Mouse (Mus musculus): Measurements from ENCODE around the gene Dnajb14. TPM values are rescaled to one million over a fixed set of nuclear protein-coding genes. Genes with fewer than 3 reads are reported as not detected.

The Dnajb14 gene
- polyA plus RNA-seq, 1 experiment, result 16.4 TPM

DNA sequence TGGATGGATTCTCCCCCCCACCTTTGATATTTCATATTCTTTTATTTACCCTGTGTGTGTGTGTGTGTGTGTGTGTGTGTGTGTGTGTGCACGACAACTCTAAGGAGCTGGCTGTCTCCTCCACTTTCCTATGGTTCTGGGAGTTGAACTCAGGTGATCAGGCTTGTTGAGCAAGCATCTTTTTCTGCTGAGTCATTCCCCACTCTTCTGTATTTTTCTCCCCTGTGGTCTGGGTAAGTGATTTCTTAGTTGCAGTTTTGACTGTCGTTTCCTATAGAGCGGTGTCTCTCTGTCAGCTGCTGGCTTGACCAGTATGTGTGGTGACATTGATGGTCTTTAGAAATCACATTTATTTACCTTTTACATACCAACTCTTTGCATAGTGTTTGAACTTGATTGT lies 11.8 kb downstream of the Dnajb14 start:
- H3K4me1 ChIP-seq (ENCODE audit: control insufficient read depth, insufficient read depth, low read length), result peaks cover 2% of the 10 kb centered on the region; the same call in 1 of the 2 replicates
- TF ChIP-seq POLR2A (IDR thresholded peaks at IDR 0.05; ENCODE audit: low read depth, low read length) (no peak), CTCF (IDR thresholded peaks at IDR 0.05; ENCODE audit: borderline replicate concordance, insufficient read depth, low read length) (no peak)
- no peak overlapping the region for H3K4me3 ChIP-seq (ENCODE audit: insufficient read depth, low read length)
- no peak overlapping the region for H3K27ac ChIP-seq (ENCODE audit: insufficient read depth, low read length)

DNA sequence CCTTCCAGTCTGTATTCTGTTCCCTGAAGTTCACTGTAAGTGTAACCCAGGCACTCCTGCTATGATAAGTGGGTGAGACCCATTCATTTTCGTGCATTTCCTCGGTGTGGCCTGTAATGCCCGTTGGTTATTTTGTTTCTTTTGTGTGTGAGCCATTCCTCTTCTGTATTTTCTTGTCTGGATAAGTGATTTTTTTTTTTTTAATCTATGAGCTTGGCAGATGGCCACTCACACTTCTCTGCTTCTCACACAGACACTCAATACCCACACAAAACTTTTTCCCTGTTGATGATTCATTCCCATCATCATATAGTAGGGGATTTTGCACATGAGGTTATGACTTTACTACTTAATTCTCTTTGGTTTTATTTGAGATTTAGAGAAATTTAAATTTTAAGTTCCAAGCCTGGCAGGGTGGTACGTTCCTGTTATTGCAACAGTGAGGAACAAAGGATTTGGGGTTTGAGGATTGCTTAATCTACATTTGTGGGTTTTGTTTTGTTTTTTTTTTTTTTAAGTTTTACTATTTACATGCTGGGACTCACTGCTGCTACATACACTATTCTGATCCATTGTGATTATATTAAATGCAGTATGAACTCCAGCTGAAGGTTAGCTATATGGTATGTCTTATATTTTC lies 12.8 kb downstream of the Dnajb14 start:
- no peak for TF ChIP-seq POLR2A (IDR thresholded peaks at IDR 0.05; ENCODE audit: low read depth, low read length)
- no peak for TF ChIP-seq CTCF (IDR thresholded peaks at IDR 0.05; ENCODE audit: borderline replicate concordance, insufficient read depth, low read length)
- Histone ChIP-seq H3K4me1 (ENCODE audit: control insufficient read depth, insufficient read depth, low read length) (peaks cover 2% of the 10 kb centered on the region; the same call in 1 of the 2 replicates), H3K27ac (ENCODE audit: insufficient read depth, low read length) (peak overlapping the region; percentile 14), H3K4me3 (ENCODE audit: insufficient read depth, low read length) (no peak overlapping the region)

DNA sequence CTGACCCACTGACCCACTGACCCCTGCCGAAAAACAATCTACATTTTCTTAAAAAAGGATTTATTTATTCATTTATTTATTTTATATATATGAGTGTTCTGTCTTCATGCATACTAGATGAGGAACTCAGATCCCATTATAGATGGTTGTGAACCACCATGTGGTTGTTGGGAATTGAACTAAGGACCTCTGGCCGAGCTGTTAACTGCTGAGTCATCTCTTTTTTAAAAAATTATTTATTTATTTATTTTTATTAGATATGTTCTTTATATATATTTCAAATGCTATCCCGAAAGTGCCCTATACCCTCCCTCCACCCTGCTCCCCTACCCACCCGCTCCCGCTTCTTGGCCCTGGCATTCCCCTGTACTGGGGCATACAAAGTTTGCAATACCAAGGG lies 13.6 kb downstream of the Dnajb14 start:
- H3K27ac ChIP-seq (ENCODE audit: insufficient read depth, low read length), result no peak overlapping the region
- H3K4me1 ChIP-seq (ENCODE audit: control insufficient read depth, insufficient read depth, low read length), result peaks cover 2% of the 10 kb centered on the region; the same call in 1 of the 2 replicates
- TF ChIP-seq CTCF (IDR thresholded peaks at IDR 0.05; ENCODE audit: borderline replicate concordance, insufficient read depth, low read length), result no peak
- no peak for TF ChIP-seq POLR2A (IDR thresholded peaks at IDR 0.05; ENCODE audit: low read depth, low read length)
- no peak overlapping the region for H3K4me3 ChIP-seq (ENCODE audit: insufficient read depth, low read length)

DNA sequence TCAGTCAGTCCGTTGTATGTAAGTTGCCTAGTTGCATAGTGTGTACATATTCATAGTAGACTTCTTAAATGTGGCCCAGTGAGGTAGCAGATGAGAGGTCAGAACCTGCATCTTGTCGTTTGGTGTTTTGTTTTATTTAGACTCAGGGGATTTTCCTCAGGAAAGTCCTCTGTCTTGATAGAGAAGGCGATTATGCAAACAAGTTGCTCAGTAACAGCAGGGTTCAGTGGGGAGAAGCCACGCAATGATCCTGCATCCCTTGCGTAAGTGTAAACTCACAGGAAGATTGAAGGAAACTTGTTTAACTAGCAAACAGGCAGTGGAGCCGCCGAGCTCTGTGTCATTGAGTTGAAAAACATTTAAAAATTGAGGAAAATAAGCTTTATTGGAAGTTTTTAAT lies 20.5 kb downstream of the Dnajb14 start:
- Histone ChIP-seq H3K4me1 (ENCODE audit: control insufficient read depth, insufficient read depth, low read length) (no peaks in the 10 kb centered on the region), H3K4me3 (ENCODE audit: insufficient read depth, low read length) (no peak overlapping the region), H3K27ac (ENCODE audit: insufficient read depth, low read length) (no peak overlapping the region)
- no peak for TF ChIP-seq CTCF (IDR thresholded peaks at IDR 0.05; ENCODE audit: borderline replicate concordance, insufficient read depth, low read length)
- no peak for TF ChIP-seq POLR2A (IDR thresholded peaks at IDR 0.05; ENCODE audit: low read depth, low read length)

DNA sequence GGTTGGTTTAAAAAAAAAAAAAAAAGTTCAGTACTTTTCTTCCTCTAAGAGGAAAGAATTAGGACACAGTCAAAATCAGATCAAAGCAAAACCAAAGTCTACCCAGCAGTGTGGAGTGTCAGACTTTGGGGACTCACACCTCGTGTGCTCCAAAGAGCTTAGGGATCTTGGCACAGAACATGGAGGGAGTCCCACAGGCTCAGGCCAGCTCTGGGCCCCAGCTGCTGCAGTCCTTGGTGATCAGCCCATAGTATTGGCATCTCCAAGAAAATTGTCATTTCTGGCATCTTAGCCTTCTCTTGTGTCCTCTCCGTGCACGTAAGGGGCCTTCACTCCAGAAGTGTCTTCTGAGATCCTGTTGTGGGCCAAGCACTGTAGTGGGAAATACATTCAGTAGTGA lies 23.6 kb downstream of the Dnajb14 start:
- Histone ChIP-seq H3K4me3 (ENCODE audit: insufficient read depth, low read length) (no peak overlapping the region), H3K27ac (ENCODE audit: insufficient read depth, low read length) (no peak overlapping the region), H3K4me1 (ENCODE audit: control insufficient read depth, insufficient read depth, low read length) (no peaks in the 10 kb centered on the region)
- TF ChIP-seq POLR2A (IDR thresholded peaks at IDR 0.05; ENCODE audit: low read depth, low read length) (no peak), CTCF (IDR thresholded peaks at IDR 0.05; ENCODE audit: borderline replicate concordance, insufficient read depth, low read length) (no peak)

DNA sequence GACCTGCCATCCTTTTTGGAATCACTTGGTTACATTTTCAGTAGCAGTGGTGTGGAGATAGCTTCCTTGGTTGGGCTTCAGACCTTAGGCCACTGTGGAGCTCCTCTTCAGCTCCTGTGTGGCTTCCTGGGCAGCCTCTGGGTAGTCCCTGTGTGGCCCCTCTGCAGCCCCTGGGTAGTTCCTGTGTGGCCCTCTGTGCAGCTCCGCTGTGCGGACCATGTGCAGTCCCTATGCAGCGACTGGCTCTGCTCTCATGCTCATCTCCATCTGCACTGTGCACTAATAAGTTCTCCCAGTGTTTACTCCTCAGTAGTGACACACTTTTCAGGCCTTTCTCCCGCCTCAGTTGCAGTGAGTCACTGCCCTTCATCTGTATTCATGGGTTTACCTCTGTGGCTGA lies 24.6 kb downstream of the Dnajb14 start:
- TF ChIP-seq POLR2A (IDR thresholded peaks at IDR 0.05; ENCODE audit: low read depth, low read length) (no peak), CTCF (IDR thresholded peaks at IDR 0.05; ENCODE audit: borderline replicate concordance, insufficient read depth, low read length) (no peak)
- Histone ChIP-seq H3K27ac (ENCODE audit: insufficient read depth, low read length) (no peak overlapping the region), H3K4me1 (ENCODE audit: control insufficient read depth, insufficient read depth, low read length) (no peaks in the 10 kb centered on the region), H3K4me3 (ENCODE audit: insufficient read depth, low read length) (no peak overlapping the region)

DNA sequence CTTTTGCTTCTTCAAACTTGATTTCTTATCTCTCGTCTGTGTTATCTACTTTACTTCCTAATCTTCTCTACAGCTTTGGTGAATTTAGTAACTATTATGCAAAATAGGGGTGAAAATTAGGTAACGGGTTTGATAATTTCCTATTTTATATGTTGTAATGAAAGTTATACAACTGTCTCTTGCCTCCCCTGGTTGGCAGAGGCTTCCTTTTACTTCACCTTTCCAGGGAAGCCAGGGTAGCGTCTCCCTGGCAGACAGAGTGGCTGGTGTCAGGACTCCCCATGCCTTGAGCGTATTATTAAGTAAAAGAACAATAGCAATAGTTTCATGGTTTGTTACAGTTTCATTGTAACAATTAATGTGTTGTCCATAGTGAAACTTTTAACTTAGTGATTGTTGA lies 26.3 kb downstream of the Dnajb14 start:
- Histone ChIP-seq H3K27ac (ENCODE audit: insufficient read depth, low read length) (no peak overlapping the region), H3K4me1 (ENCODE audit: control insufficient read depth, insufficient read depth, low read length) (no peaks in the 10 kb centered on the region), H3K4me3 (ENCODE audit: insufficient read depth, low read length) (no peak overlapping the region)
- TF ChIP-seq CTCF (IDR thresholded peaks at IDR 0.05; ENCODE audit: borderline replicate concordance, insufficient read depth, low read length) (no peak), POLR2A (IDR thresholded peaks at IDR 0.05; ENCODE audit: low read depth, low read length) (no peak)

DNA sequence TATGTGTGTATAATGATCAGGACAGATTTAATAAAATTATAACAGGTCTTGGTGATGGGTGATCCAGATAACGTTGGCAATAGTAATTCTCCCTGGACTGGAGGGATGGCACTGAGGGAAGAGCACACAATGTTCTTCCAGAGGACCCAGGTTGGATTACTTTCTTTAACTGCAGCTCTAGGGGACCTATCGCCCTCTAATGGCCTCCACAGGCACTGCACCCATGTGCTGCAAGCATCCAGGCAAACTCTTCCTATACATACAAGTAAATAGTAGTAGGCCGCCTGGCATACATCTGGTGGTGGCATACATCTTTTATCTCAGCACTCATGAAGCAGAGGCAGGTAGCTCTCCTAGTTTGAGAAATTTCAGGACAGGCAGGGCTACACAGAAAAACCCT lies 27.7 kb downstream of the Dnajb14 start:
- TF ChIP-seq POLR2A (IDR thresholded peaks at IDR 0.05; ENCODE audit: low read depth, low read length) (no peak), CTCF (IDR thresholded peaks at IDR 0.05; ENCODE audit: borderline replicate concordance, insufficient read depth, low read length) (peak; percentile 34; the same call in 1 of the 2 replicates)
- no peak overlapping the region for H3K4me3 ChIP-seq (ENCODE audit: insufficient read depth, low read length)
- no peak overlapping the region for H3K27ac ChIP-seq (ENCODE audit: insufficient read depth, low read length)
- H3K4me1 ChIP-seq (ENCODE audit: control insufficient read depth, insufficient read depth, low read length), result peaks cover 2% of the 10 kb centered on the region; the same call in 1 of the 2 replicates

DNA sequence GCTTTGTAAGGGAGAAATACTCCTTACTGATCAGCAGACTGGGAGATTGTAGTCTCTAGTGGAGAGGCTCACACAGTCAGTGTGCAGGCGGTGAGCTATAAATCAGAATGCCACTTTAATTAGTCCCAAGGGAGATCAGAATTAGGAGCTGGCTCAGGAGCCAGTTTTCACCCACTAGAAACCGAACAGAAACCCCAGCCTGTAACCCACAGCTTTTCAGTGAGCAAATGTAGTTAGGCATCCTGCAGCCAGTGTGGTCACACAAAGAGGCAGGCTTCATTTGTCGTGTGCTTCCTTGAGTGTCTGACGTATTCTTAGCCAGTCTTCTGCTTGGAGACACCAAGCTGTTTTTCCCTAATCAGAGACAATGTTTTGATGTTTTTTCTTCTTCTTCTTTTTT lies 28.9 kb downstream of the Dnajb14 start:
- peaks cover 2% of the 10 kb centered on the region; the same call in 1 of the 2 replicates for H3K4me1 ChIP-seq (ENCODE audit: control insufficient read depth, insufficient read depth, low read length)
- H3K4me3 ChIP-seq (ENCODE audit: insufficient read depth, low read length), result no peak overlapping the region
- TF ChIP-seq POLR2A (IDR thresholded peaks at IDR 0.05; ENCODE audit: low read depth, low read length), result no peak
- no peak for TF ChIP-seq CTCF (IDR thresholded peaks at IDR 0.05; ENCODE audit: borderline replicate concordance, insufficient read depth, low read length)
- H3K27ac ChIP-seq (ENCODE audit: insufficient read depth, low read length), result no peak overlapping the region

DNA sequence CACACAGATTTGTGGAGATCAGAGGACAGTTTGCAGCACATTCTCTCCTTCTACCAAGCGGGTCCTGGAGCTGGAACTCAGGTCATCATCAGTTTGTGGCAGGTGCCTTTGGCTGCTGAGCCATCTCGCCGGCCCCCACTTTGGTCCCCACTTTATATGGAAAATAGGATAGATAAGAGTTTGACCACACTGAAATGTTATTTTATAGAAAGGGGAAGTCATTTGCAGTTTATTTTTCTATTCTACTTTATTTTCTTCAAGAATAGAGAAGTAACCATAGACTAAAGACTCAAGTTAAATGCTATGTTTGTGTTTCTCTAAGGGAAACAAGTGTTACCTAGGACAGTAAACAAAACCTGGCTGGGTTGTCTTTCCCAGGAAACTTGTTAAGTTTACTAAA lies 29.4 kb downstream of the Dnajb14 start:
- no peak for TF ChIP-seq POLR2A (IDR thresholded peaks at IDR 0.05; ENCODE audit: low read depth, low read length)
- TF ChIP-seq CTCF (IDR thresholded peaks at IDR 0.05; ENCODE audit: borderline replicate concordance, insufficient read depth, low read length), result no peak
- Histone ChIP-seq H3K4me3 (ENCODE audit: insufficient read depth, low read length) (no peak overlapping the region), H3K4me1 (ENCODE audit: control insufficient read depth, insufficient read depth, low read length) (peaks cover 2% of the 10 kb centered on the region; the same call in 1 of the 2 replicates), H3K27ac (ENCODE audit: insufficient read depth, low read length) (no peak overlapping the region)

Data from embryonic fibroblast, embryonic 13.5 days (primary cell).